Mouse (Mus musculus): Measurements from ENCODE around the gene Rgs8. TPM values are rescaled to one million over a fixed set of nuclear protein-coding genes. Genes with fewer than 3 reads are reported as not detected.
A peak's percentile ranks its signal among the peaks of the same experiment; 100 is the strongest.

Rgs8 gene
- total and polyA plus RNA-seq, 2 experiments from 2014 or later: 31.1 to 40.7 TPM

- Histone ChIP-seq H3K36me3 (ENCODE audit: insufficient read depth, low read length) (no peaks in the 10 kb centered on the region), H3K27me3 (ENCODE audit: insufficient read depth, low read length) (no peaks in the 10 kb centered on the region), H3K9ac (replicated peaks; ENCODE audit: low read length, poor library complexity, severe bottlenecking) (peak overlapping the region; percentile 15), H3K27ac (ENCODE audit: low read depth, low read length) (peak overlapping the region; percentile 58), H3K9me3 (ENCODE audit: low read length) (no peaks in the 10 kb centered on the region), H3K4me3 (ENCODE audit: low read depth, low read length) (peak overlapping the region; percentile 9; the same call in 1 of the 2 replicates), H3K4me2 (ENCODE audit: low read depth, low read length, poor library complexity, severe bottlenecking) (peak overlapping the region; percentile 34), H3K4me1 (ENCODE audit: insufficient read depth, low read length) (peaks cover 45% of the 10 kb centered on the region)
- 28% methylated on average over 4 of the region's 4 CpGs for WGBS
- DNase-seq (ENCODE audit: low spot score) (no peak), ATAC-seq (ENCODE audit: low FRiP score) (no peak)
- no peak for TF ChIP-seq CTCF (IDR thresholded peaks at IDR 0.05)
These were observed 8.8 kb downstream of the Rgs8 start for GRCm38 (mm10) chr1:153661689-153662002.

- H3K4me3 ChIP-seq (ENCODE audit: low read depth, low read length): no peak overlapping the region
- no peak for ATAC-seq (ENCODE audit: low FRiP score)
- no peak overlapping the region for H3K9ac ChIP-seq (replicated peaks; ENCODE audit: low read length, poor library complexity, severe bottlenecking)
- H3K4me2 ChIP-seq (ENCODE audit: low read depth, low read length, poor library complexity, severe bottlenecking): no peak overlapping the region
- WGBS: 29% methylated on average over 4 of the region's 4 CpGs
- no peak for DNase-seq (ENCODE audit: low spot score)
- no peak for TF ChIP-seq CTCF (IDR thresholded peaks at IDR 0.05)
- no peak overlapping the region for H3K27ac ChIP-seq (ENCODE audit: low read depth, low read length)
- no peaks in the 10 kb centered on the region for H3K27me3 ChIP-seq (ENCODE audit: insufficient read depth, low read length)
- H3K36me3 ChIP-seq (ENCODE audit: insufficient read depth, low read length): no peaks in the 10 kb centered on the region
- peaks cover 42% of the 10 kb centered on the region for H3K4me1 ChIP-seq (ENCODE audit: insufficient read depth, low read length)
- H3K9me3 ChIP-seq (ENCODE audit: low read length): no peaks in the 10 kb centered on the region
These were observed 9.5 kb downstream of the Rgs8 start for GRCm38 (mm10) chr1:153662362-153662761.

- Histone ChIP-seq H3K4me3 (ENCODE audit: low read depth, low read length) (peak overlapping the region; percentile 31), H3K9ac (replicated peaks; ENCODE audit: low read length, poor library complexity, severe bottlenecking) (peak overlapping the region; percentile 51), H3K4me1 (ENCODE audit: insufficient read depth, low read length) (peaks cover 50% of the 10 kb centered on the region), H3K36me3 (ENCODE audit: insufficient read depth, low read length) (no peaks in the 10 kb centered on the region), H3K9me3 (ENCODE audit: low read length) (no peaks in the 10 kb centered on the region), H3K27ac (ENCODE audit: low read depth, low read length) (peak overlapping the region; percentile 82), H3K4me2 (ENCODE audit: low read depth, low read length, poor library complexity, severe bottlenecking) (peak overlapping the region; percentile 54), H3K27me3 (ENCODE audit: insufficient read depth, low read length) (no peaks in the 10 kb centered on the region)
- ATAC-seq (ENCODE audit: low FRiP score) (peak; percentile 75), DNase-seq (ENCODE audit: low spot score) (peak; percentile 84)
- peak; percentile 60 for TF ChIP-seq CTCF (IDR thresholded peaks at IDR 0.05)
- WGBS: 2% methylated on average over 10 of the region's 10 CpGs
These were observed 12.4 kb downstream of the Rgs8 start for GRCm38 (mm10) chr1:153665066-153665715.

GRCm38 (mm10) chr1:153666236-153666635, 13.4 kb downstream of the Rgs8 start:
- no peaks in the 10 kb centered on the region for H3K36me3 ChIP-seq (ENCODE audit: insufficient read depth, low read length)
- TF ChIP-seq CTCF (IDR thresholded peaks at IDR 0.05): no peak
- ATAC-seq (ENCODE audit: low FRiP score) (no peak), DNase-seq (ENCODE audit: low spot score) (no peak)
- peak overlapping the region; percentile 54 for H3K4me2 ChIP-seq (ENCODE audit: low read depth, low read length, poor library complexity, severe bottlenecking)
- H3K9ac ChIP-seq (replicated peaks; ENCODE audit: low read length, poor library complexity, severe bottlenecking): no peak overlapping the region; the same call in 1 of the 2 replicates
- H3K27me3 ChIP-seq (ENCODE audit: insufficient read depth, low read length): no peaks in the 10 kb centered on the region
- 0 out of 2 replicates have a peak overlapping the region, but pooled peaks have one; percentile 13 for H3K27ac ChIP-seq (ENCODE audit: low read depth, low read length)
- H3K4me1 ChIP-seq (ENCODE audit: insufficient read depth, low read length): peaks cover 49% of the 10 kb centered on the region
- 7% methylated on average over 1 of the region's 1 CpGs for WGBS
- H3K4me3 ChIP-seq (ENCODE audit: low read depth, low read length): peak overlapping the region; percentile 31
- H3K9me3 ChIP-seq (ENCODE audit: low read length): no peaks in the 10 kb centered on the region

GRCm38 (mm10) chr1:153667244-153667727, 14.5 kb downstream of the Rgs8 start:
- H3K27ac ChIP-seq (ENCODE audit: low read depth, low read length): no peak overlapping the region
- no peaks in the 10 kb centered on the region for H3K9me3 ChIP-seq (ENCODE audit: low read length)
- no peaks in the 10 kb centered on the region for H3K36me3 ChIP-seq (ENCODE audit: insufficient read depth, low read length)
- 70% methylated on average over 4 of the region's 4 CpGs for WGBS
- peaks cover 40% of the 10 kb centered on the region for H3K4me1 ChIP-seq (ENCODE audit: insufficient read depth, low read length)
- no peak for ATAC-seq (ENCODE audit: low FRiP score)
- peak overlapping the region; percentile 54 for H3K4me2 ChIP-seq (ENCODE audit: low read depth, low read length, poor library complexity, severe bottlenecking)
- TF ChIP-seq CTCF (IDR thresholded peaks at IDR 0.05): no peak
- no peak for DNase-seq (ENCODE audit: low spot score)
- H3K9ac ChIP-seq (replicated peaks; ENCODE audit: low read length, poor library complexity, severe bottlenecking): no peak overlapping the region
- H3K27me3 ChIP-seq (ENCODE audit: insufficient read depth, low read length): no peaks in the 10 kb centered on the region
- peak overlapping the region; percentile 31; the same call in 1 of the 2 replicates for H3K4me3 ChIP-seq (ENCODE audit: low read depth, low read length)

- 77% methylated on average over 5 of the region's 5 CpGs for WGBS
- Histone ChIP-seq H3K9ac (replicated peaks; ENCODE audit: low read length, poor library complexity, severe bottlenecking) (no peak overlapping the region), H3K4me1 (ENCODE audit: insufficient read depth, low read length) (peaks cover 40% of the 10 kb centered on the region), H3K9me3 (ENCODE audit: low read length) (no peaks in the 10 kb centered on the region), H3K27ac (ENCODE audit: low read depth, low read length) (no peak overlapping the region), H3K36me3 (ENCODE audit: insufficient read depth, low read length) (no peaks in the 10 kb centered on the region), H3K4me3 (ENCODE audit: low read depth, low read length) (peak overlapping the region; percentile 31; the same call in 1 of the 2 replicates), H3K4me2 (ENCODE audit: low read depth, low read length, poor library complexity, severe bottlenecking) (peak overlapping the region; percentile 54), H3K27me3 (ENCODE audit: insufficient read depth, low read length) (no peaks in the 10 kb centered on the region)
- DNase-seq (ENCODE audit: low spot score) (no peak), ATAC-seq (ENCODE audit: low FRiP score) (no peak)
- TF ChIP-seq CTCF (IDR thresholded peaks at IDR 0.05): no peak
These were observed 15.0 kb downstream of the Rgs8 start for GRCm38 (mm10) chr1:153667781-153668180.

All from midbrain, postnatal 0 days (tissue).